Mouse (Mus musculus) cerebellum, postnatal 14 days (tissue): ENCODE results near the gene Trpm5.

ENCODE experiments used
- DNase-seq, 2 experiments: peaks; one replicate each; pipeline ENCODE4 v3.0.0; 2021; ENCODE audit warnings: mixed read lengths in 2 of 2

Gene Trpm5

GRCm38 (mm10) chr7:143036787-143037186 lies 57.7 kb downstream of the Trpm5 start:
- no peak for DNase-seq

DNA sequence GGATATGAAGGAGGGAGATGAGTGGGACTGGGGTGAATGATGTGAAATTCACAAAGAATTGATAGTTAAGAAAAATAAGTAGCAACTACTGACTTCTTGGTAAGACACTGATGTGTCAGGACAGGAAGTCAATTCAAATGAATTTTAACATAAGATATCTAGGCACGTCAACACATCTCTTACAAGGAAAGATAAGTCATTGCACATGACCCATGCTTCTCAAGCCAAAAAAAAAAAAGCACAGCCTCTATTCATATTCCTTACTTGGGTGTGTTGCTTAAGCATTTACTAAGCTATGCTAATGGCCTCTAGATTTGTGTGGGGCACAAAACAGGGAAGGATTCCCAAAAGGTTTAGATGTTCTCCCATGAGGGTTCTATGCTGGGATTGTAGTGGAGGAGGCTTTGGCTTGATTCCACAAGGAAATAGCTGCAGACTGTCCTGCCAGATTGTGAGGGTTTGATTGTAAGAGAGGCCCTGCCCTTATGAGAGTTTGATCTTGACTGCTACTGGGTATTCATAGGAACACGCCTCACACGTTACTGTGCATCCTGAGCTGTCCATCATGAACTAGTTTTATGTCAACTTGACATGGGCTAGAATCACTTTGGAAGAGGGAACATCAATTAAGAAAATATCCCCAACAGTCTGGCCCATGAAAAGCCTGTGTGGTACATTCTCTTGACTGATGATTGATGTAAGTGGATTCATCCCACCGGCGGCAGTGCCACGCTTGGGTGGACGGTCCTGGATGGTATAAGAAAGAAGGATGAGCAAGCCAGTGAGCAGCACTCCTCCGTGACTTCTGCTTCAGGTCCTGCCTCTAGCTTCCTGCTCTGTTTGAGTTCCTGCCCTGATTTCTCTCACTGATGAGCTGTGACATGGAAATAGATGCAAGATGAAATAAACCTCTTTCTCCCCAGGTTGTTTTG lies 59.7 kb downstream of the Trpm5 start:
- DNase-seq, result no peak

- DNase-seq, result no peak
Observed at GRCm38 (mm10) chr7:143034112-143034511, 60.3 kb downstream of the Trpm5 start.

DNA sequence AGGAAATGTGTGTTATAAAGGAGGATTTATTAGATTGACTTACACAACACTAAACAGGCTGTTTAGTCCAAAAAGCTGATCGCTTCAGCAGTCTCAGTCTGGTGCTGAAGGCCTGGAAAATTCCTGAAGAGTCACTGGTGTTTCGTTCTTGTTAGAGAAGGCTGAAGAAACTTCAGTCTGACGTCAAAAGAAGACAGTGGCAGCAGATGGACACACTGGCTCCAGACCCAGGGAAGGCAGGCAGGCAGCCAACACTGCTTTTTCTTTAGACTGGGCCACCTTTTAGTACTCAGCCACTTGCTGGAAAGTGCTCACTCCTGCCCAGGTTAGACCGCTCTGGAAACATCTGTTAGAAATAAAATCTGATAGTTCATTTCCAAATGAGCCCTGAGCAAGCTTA lies 60.9 kb downstream of the Trpm5 start:
- DNase-seq, result peak; percentile 67 to 70

GRCm38 (mm10) chr7:143031816-143032215 lies 62.6 kb downstream of the Trpm5 start:
- DNase-seq, result no peak

- peak; percentile 57 to 60 for DNase-seq
Observed at GRCm38 (mm10) chr7:143027196-143027595, 67.2 kb downstream of the Trpm5 start.

DNA sequence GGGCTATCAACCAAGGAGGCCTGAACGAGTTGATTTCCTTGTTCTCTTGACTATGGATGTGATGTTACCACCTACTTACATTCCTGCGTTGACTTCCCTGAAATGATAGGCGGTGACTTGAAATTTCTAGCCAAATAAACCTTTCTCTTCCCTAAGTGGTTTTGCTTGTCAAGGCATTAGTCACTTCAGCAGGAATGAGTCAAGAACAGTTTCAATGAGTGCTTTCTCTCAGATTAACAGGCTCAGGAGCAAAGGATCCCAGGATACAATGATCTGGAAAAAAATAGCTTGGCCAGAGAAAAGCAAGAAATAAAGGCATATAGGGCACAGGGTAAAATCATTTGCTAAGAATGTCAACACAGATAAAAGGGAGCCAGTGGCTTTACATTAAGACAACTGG lies 68.9 kb downstream of the Trpm5 start:
- no peak for DNase-seq

DNA sequence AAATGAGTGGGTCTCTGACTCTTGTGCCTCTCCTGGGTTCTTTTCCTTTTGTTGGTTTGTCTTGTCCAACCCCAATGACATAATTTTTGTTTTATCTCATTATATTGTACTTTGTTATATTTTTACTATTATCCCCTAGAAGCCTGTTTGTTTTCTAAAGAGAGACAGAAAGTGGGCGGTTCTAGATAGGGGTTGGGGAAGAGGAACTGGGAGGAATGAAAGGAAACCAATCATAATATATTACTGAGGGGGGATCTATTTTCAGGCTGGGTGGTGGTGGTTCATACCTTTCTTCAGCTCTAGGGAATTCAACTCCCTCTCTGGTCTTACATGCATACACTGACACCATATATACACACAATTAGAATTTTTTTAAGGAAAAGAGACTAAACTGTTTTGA lies 70.1 kb downstream of the Trpm5 start:
- no peak for DNase-seq

- no peak for DNase-seq
Observed at GRCm38 (mm10) chr7:143023499-143023898, 70.9 kb downstream of the Trpm5 start.

- DNase-seq, result no peak
Observed at GRCm38 (mm10) chr7:143021356-143022164, 72.9 kb downstream of the Trpm5 start.

DNA sequence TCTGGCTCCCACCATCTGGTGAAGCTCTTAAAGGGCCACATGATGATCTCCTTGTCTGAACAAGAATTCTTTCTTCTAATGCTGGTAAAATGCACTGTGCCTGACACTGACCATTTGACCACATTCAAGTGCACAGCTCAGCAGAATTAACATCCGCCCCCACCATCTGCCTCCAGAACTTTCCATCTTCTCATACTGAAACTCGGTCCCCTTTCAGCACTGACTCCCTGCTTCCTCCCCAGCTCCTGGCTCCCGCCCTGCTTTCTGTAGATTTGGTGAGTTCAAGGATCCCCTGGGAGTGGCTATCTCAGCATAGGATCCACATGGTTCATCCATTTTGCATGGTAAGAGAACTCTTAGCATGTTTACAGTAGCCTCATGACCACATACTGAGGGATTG lies 73.7 kb downstream of the Trpm5 start:
- DNase-seq, result no peak

GRCm38 (mm10) chr7:143020040-143020439 lies 74.4 kb downstream of the Trpm5 start:
- DNase-seq, result no peak
